Mouse (Mus musculus) bone marrow macrophage, adult 2 months (primary cell): ENCODE results near the gene Def6.

Experiments used
- CTCF ChIP-seq: IDR thresholded peaks from 2 replicates; pipeline ENCODE4 v1.5.1; 2012; ENCODE audit warnings: low read depth, mild to moderate bottlenecking, low read length, moderate library complexity
- POLR2A ChIP-seq: IDR thresholded peaks from 2 replicates; pipeline ENCODE4 v1.6.1; 2012; ENCODE audit warnings: mild to moderate bottlenecking, low read depth, low read length, borderline replicate concordance

DNA sequence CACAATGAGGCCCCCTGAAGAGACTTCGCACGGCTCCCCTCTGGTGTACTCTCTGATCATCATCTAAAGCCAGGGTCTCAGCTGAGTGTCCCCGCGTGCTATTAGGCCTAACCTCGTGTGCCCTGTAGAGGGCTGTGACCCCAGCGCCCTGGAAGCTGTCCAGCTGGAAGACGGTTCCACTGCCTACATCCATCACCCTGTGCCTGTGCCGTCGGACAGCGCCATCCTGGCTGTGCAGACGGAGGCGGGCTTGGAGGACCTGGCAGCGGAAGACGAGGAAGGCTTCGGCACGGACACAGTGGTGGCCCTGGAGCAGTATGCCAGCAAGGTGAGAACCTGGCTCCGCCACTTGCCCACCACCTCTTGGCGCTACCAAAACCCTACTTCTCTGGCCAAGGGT is 9.9 kb upstream of the Def6 start:
- TF ChIP-seq CTCF (no peak), POLR2A (no peak)
